Mouse (Mus musculus) heart, embryonic 14.5 days (tissue): ENCODE measurements around the gene Cyp2c68. TPM values are rescaled to one million over a fixed set of nuclear protein-coding genes. Genes with fewer than 3 reads are reported as not detected.
"Not testable (repeated sequence)": the region's sequence is repeated elsewhere in the genome, so short reads cannot be mapped to it uniquely, and the experiment has no call there.

Experiments used
- ATAC-seq: fragments of 200-750 bp; cut with Nextera tagmentation; 2 replicates; pipeline ENCODE4 v1.8.0; 2017; ENCODE audit warnings: low read depth, moderate TSS enrichment; ENCODE audit not compliant: insufficient number of reproducible peaks, insufficient read depth, low FRiP score
- H3K27ac ChIP-seq, 2 experiments: fragments of 200-500 bp in 1 of 2; fragments of 300-500 bp in 1 of 2; sonication (generic) in 1 of 2; replicated peaks in 1 of 2; 2 replicates each; pipeline ENCODE4 v1.5.1; 2012 to 2014; ENCODE audit warnings: low read depth in 2 of 2, low read length in 2 of 2, control low read depth in 1 of 2, mild to moderate bottlenecking in 1 of 2, mixed read lengths in 1 of 2; ENCODE audit not compliant: control insufficient read depth in 1 of 2, insufficient read depth in 1 of 2
- H3K27me3 ChIP-seq: fragments of 300-500 bp; sonication (generic); 2 replicates; pipeline ENCODE4 v1.6.1; 2014; ENCODE audit warnings: mild to moderate bottlenecking, low read length, control low read depth; ENCODE audit not compliant: control insufficient read depth, insufficient read depth
- H3K36me3 ChIP-seq: fragments of 300-500 bp; sonication (generic); 2 replicates; pipeline ENCODE4 v1.6.1; 2014; ENCODE audit warnings: mild to moderate bottlenecking, control low read depth, low read length, mixed read lengths; ENCODE audit not compliant: control insufficient read depth, insufficient read depth
- H3K4me1 ChIP-seq, 2 experiments: fragments of 200-500 bp in 1 of 2; fragments of 300-500 bp in 1 of 2; sonication (generic) in 1 of 2; 2 replicates each; pipeline ENCODE4 v1.6.1; 2012 to 2014; ENCODE audit warnings: low read length in 2 of 2, control low read depth in 1 of 2, mixed read lengths in 1 of 2; ENCODE audit not compliant: control insufficient read depth in 2 of 2, insufficient read depth in 2 of 2
- H3K4me2 ChIP-seq: fragments of 300-500 bp; sonication (generic); 2 replicates; pipeline ENCODE4 v1.6.1; 2014; ENCODE audit warnings: mild to moderate bottlenecking, low read length
- H3K4me3 ChIP-seq, 2 experiments: fragments of 200-500 bp in 1 of 2; fragments of 300-500 bp in 1 of 2; sonication (generic) in 1 of 2; 2 replicates each; pipeline ENCODE4 v1.5.1; 2012 to 2014; ENCODE audit warnings: low read length in 2 of 2, mild to moderate bottlenecking in 2 of 2, control low read depth in 1 of 2, low read depth in 1 of 2, moderate library complexity in 1 of 2; ENCODE audit not compliant: control insufficient read depth in 1 of 2, insufficient read depth in 1 of 2
- H3K9ac ChIP-seq: fragments of 300-500 bp; sonication (generic); 2 replicates; pipeline ENCODE4 v1.6.1; 2014; ENCODE audit warnings: mild to moderate bottlenecking, low read length
- H3K9me3 ChIP-seq: fragments of 300-500 bp; sonication (generic); 2 replicates; pipeline ENCODE4 v1.6.1; 2016; ENCODE audit warnings: low read length, control low read depth; ENCODE audit not compliant: control insufficient read depth
- WGBS: fragments of 180-500 bp; shearing (Covaris S2); extraction: QIAGEN DNeasy Blood & Tissue Kit; methylation state at CpG from one replicate; pipeline ENCODE4 v1.1.7; 2014; 5-methylcytosine and 5-hydroxymethylcytosine counted together
- polyA plus RNA-seq: library from polyadenylated mRNA; unstranded; fragments of >200 nt; fragmentation: Nextera tagmentation; extraction: Ambion mirVana; gene quantifications from 2 replicates; pipeline ENCODE4 v1.2.1, GENCODE M21; 2014

The Cyp2c68 gene
- not detected in 2 replicates for polyA plus RNA-seq

DNA sequence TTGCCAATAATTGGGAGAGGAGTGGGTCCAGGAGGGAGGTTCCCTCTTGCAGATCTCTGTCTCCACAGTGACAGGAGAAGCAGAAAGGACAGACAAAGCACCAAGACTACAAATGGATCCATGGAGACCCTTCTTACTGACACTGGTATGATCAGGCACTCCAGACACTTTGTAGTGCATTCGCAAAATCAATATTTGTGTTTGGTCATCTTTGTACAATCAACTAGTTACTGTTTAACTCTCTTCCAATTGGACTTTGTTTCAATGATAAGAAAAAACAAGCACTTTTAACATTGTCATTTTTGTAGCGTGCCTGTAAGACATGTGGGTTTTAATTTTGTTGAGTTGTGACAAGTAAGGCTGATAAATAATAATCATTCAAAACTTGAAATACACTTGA lies at the start of gene Cyp2c68:
Gene Cyp2c68 (minus strand): TSS at position 135 of the 400 bp plus-strand sequence.
- 74% methylated on average over 2 of the region's 2 CpGs for WGBS

DNA sequence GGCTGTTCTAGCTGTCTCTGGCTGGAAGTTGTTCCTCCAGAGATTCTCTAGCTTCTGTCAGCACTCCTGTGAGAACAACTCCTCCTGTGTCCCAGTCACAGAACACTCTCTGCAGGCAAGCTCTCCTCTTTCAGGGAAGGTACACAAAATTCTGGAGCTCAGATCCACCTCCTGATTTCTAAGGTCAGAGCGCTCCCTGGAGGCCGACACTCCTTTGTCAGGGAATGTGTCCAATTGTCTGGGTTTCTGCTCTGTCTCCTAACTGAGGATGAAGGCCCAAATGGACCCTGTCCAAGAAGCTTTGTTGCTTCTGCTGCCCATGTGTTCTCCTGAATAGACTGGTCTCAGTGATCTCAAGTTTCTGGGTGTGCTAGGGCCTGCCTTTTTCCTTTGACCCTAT lies 44.6 kb upstream of the Cyp2c68 start:
- not testable (repeated sequence) for H3K9ac ChIP-seq, H3K9me3 ChIP-seq
- WGBS = 70% methylated on average over 2 of the region's 2 CpGs

More for the DNA sequence above, at the start of gene Cyp2c68:
- ATAC-seq = no peak
- no peak within 1 kb of the TSS for H3K9ac ChIP-seq
- H3K27ac ChIP-seq = no peak within 1 kb of the TSS
- H3K36me3 ChIP-seq = no peaks in the 10 kb centered on the region
- no peak within 1 kb of the TSS for H3K4me3 ChIP-seq
- H3K27me3 ChIP-seq = no peaks in the 10 kb centered on the region
- H3K9me3 ChIP-seq = no peaks in the 10 kb centered on the region
- H3K4me1 ChIP-seq = no peaks in the 10 kb centered on the region
- no peak within 1 kb of the TSS for H3K4me2 ChIP-seq

DNA sequence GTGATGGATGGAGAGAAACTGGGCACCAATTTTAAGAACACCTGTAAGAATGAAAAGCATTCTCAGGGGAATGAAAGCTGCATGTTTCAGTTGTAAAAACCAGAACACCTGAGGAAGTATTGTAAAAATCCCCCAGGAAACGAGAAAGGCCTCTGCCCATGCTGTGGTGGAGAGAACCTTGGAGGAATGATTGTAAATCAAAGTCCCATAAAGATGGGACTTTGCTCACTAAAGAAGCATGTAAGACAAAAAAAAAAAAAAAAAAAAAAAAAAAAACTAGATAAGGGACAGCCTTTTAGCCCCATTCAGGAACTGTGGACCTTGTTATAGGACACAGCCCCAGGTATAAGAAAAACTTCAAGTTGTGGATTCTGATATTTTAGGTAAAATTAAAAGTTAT lies 4.5 kb upstream of the Cyp2c68 start:
- 33% methylated on average over 1 of the region's 1 CpGs for WGBS
- ATAC-seq = no peak
- no peak overlapping the region for H3K4me2 ChIP-seq

More for the DNA sequence above, 44.6 kb upstream of the Cyp2c68 start:
- H3K36me3 ChIP-seq, H3K4me2 ChIP-seq, H3K27me3 ChIP-seq, H3K27ac ChIP-seq, ATAC-seq, H3K4me3 ChIP-seq, H3K4me1 ChIP-seq: not testable (repeated sequence)

DNA sequence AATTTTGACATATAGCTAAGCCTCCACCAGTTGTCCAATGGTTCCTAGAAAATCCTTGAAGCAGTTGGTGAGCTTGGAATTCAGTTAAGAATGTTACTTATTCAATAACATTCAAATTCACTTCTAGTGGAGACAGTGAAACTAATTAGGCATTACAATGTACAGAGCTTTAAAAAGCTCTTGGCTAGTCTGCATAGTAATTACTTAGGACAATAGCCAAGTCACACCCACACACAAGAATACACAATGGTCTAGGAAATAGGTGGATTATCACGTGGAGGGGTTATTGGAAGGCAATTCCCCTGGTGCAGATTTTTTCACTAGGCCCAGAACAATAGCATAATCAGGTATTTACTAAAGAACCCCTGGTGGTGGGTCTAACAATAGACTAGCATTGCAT lies 3.5 kb upstream of the Cyp2c68 start:
- H3K36me3 ChIP-seq, H3K4me3 ChIP-seq, H3K9ac ChIP-seq, ATAC-seq, H3K9me3 ChIP-seq, H3K27ac ChIP-seq, H3K27me3 ChIP-seq, H3K4me2 ChIP-seq, H3K4me1 ChIP-seq: not testable (repeated sequence)
- WGBS = 42% methylated on average over 1 of the region's 1 CpGs

More for the DNA sequence above, 4.5 kb upstream of the Cyp2c68 start:
- no peak overlapping the region for H3K4me3 ChIP-seq
- H3K9me3 ChIP-seq = no peaks in the 10 kb centered on the region
- no peak overlapping the region for H3K9ac ChIP-seq
- H3K27me3 ChIP-seq = no peaks in the 10 kb centered on the region
- no peaks in the 10 kb centered on the region for H3K4me1 ChIP-seq
- H3K27ac ChIP-seq = no peak overlapping the region
- no peaks in the 10 kb centered on the region for H3K36me3 ChIP-seq

DNA sequence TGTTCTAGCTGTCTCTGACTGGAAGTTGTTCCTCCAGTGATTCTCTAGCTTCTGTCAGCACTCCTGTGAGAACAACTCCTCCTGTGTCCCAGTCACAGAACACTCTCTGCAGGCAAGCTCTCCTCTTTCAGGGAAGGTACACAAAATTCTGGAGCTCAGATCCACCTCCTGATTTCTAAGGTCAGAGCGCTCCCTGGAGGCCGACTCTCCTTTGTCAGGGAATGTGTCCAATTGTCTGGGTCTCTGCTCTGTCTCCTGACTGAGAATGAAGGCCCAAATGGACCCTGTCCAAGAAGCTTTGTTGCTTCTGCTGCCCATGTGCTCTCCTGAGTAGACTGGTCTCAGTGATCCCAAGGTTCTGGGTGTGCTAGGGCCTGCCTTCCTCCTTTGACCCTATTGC lies 29.7 kb downstream of the Cyp2c68 start:
- H3K4me1 ChIP-seq, ATAC-seq, H3K36me3 ChIP-seq, H3K9ac ChIP-seq, H3K4me3 ChIP-seq, H3K9me3 ChIP-seq, H3K27ac ChIP-seq, H3K4me2 ChIP-seq, H3K27me3 ChIP-seq: not testable (repeated sequence)
- 66% methylated on average over 2 of the region's 2 CpGs for WGBS

DNA sequence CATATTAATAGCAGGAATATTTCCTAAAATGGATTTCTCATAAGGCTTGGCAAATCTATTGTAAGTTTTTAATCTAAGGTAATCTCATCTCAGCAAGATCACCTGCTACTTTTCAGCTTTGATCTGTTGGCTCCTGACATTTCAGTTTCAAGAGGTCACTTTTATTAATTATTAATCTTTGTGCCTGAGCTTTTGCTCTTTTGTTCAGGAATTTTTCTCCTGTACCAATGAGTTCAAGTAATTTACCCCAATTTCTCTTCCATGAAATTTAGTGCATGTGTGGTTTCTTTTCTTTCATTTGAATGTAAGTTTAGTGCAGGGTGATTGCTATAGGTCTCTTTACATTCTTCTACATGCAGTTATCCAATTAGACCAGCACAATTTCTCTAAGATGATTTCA lies 75.2 kb downstream of the Cyp2c68 start:
- H3K4me1 ChIP-seq, H3K36me3 ChIP-seq, H3K27ac ChIP-seq, H3K27me3 ChIP-seq, ATAC-seq, H3K4me3 ChIP-seq, H3K9me3 ChIP-seq, H3K4me2 ChIP-seq, H3K9ac ChIP-seq: not testable (repeated sequence)

DNA sequence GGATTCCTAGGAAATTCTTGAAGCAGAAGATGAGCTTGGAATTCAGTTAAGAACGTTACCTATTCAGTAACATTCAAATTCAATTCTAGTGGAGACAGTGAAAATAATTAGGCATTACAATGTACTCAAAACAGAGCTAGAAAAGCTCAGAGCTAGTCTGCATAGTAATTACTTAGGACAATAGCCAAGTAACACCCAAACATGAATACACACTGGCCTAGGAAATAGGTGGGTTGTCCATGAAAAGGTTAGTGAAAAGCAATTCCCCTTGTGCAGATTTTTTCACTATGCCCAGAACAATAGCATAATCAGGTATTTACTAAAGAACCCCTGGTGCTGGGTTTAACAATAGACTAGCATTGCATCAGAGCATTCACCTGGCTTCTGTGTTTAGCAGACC lies 88.5 kb downstream of the Cyp2c68 start:
- no peaks in the 10 kb centered on the region for H3K4me1 ChIP-seq
- no peak for ATAC-seq
- H3K9me3 ChIP-seq = 0 out of 2 replicates have a peak, but pooled peaks cover 7% of the 10 kb centered on the region
- H3K27ac ChIP-seq = no peak overlapping the region
- H3K4me2 ChIP-seq = no peak overlapping the region
- H3K36me3 ChIP-seq = no peaks in the 10 kb centered on the region
- H3K27me3 ChIP-seq = no peaks in the 10 kb centered on the region
- WGBS = 47% methylated on average over 1 of the region's 1 CpGs
- H3K4me3 ChIP-seq = no peak overlapping the region
- H3K9ac ChIP-seq = no peak overlapping the region

DNA sequence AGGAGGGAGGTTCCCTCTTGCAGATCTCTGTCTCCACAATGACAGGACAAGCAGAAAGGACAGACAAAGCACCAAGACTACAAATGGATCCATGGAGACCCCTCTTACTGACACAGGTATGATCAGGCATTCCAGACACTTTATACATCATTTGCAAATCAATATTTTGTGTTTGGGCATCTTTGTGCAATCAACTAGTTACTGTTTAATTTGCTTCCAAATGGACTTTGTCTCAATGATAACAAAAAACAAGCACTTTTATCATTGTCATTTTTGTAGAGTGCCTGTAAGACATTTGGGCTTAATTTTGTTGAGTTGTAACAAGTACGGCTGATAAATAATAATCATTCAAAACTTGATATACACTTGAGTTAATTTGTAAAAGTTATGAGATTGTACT lies 91.9 kb downstream of the Cyp2c68 start, which contains the start of gene Cyp2c67:
Gene Cyp2c67 (minus strand): TSS at position 114 of the 400 bp plus-strand sequence.
- Histone ChIP-seq H3K9ac (no peak within 1 kb of the TSS), H3K27ac (no peak within 1 kb of the TSS), H3K36me3 (no peaks in the 10 kb centered on the region), H3K4me2 (no peak within 1 kb of the TSS), H3K9me3 (peaks cover 12% of the 10 kb centered on the region), H3K4me1 (no peaks in the 10 kb centered on the region), H3K27me3 (no peaks in the 10 kb centered on the region), H3K4me3 (no peak within 1 kb of the TSS)
- no peak for ATAC-seq
- 80% methylated on average over 1 of the region's 1 CpGs for WGBS
